Mouse (Mus musculus): ENCODE data around the gene Car3. TPM values are rescaled to one million over a fixed set of nuclear protein-coding genes. Genes with fewer than 3 reads are reported as not detected.
"Not testable (repeated sequence)": the region's sequence is repeated elsewhere in the genome, so short reads cannot be mapped to it uniquely, and the experiment has no call there.

Car3 gene
- 1.1 and 1.7 TPM in 2 replicates for polyA plus RNA-seq (2012; rRNA removed)

- DNase-seq (ENCODE audit: low read depth), result peak; percentile 91
- TF ChIP-seq CTCF (IDR thresholded peaks at IDR 0.05; ENCODE audit: borderline replicate concordance, extremely low read depth, insufficient read depth, insufficient read length), result no peak
- no peak for TF ChIP-seq POLR2A (IDR thresholded peaks at IDR 0.05; ENCODE audit: borderline replicate concordance, extremely low read depth, insufficient read depth, insufficient read length, poor library complexity, severe bottlenecking)
Measured at GRCm38 (mm10) chr3:14863022-14863711, at the start of gene Car3. Gene Car3, plus strand, starts transcription at chr3:14863512.

GRCm38 (mm10) chr3:14815396-14815795, 47.9 kb upstream of the Car3 start:
- not testable (repeated sequence) for DNase-seq (ENCODE audit: low read depth)

- TF ChIP-seq CTCF (IDR thresholded peaks at IDR 0.05; ENCODE audit: borderline replicate concordance, extremely low read depth, insufficient read depth, insufficient read length) (no peak), POLR2A (IDR thresholded peaks at IDR 0.05; ENCODE audit: borderline replicate concordance, extremely low read depth, insufficient read depth, insufficient read length, poor library complexity, severe bottlenecking) (no peak)
- DNase-seq (ENCODE audit: low read depth), result no peak
Measured at GRCm38 (mm10) chr3:14819844-14820504, 43.3 kb upstream of the Car3 start.

GRCm38 (mm10) chr3:14828896-14829295, 34.4 kb upstream of the Car3 start:
- DNase-seq (ENCODE audit: low read depth), result no peak
- no peak for TF ChIP-seq POLR2A (IDR thresholded peaks at IDR 0.05; ENCODE audit: borderline replicate concordance, extremely low read depth, insufficient read depth, insufficient read length, poor library complexity, severe bottlenecking)
- TF ChIP-seq CTCF (IDR thresholded peaks at IDR 0.05; ENCODE audit: borderline replicate concordance, extremely low read depth, insufficient read depth, insufficient read length), result no peak

- no peak for DNase-seq (ENCODE audit: low read depth)
Measured at GRCm38 (mm10) chr3:14831219-14831835, 32.0 kb upstream of the Car3 start.

GRCm38 (mm10) chr3:14832766-14833165, 30.5 kb upstream of the Car3 start:
- TF ChIP-seq POLR2A (IDR thresholded peaks at IDR 0.05; ENCODE audit: borderline replicate concordance, extremely low read depth, insufficient read depth, insufficient read length, poor library complexity, severe bottlenecking), result no peak
- TF ChIP-seq CTCF (IDR thresholded peaks at IDR 0.05; ENCODE audit: borderline replicate concordance, extremely low read depth, insufficient read depth, insufficient read length), result no peak
- DNase-seq (ENCODE audit: low read depth), result no peak

More at GRCm38 (mm10) chr3:14831219-14831835, 32.0 kb upstream of the Car3 start:
- TF ChIP-seq CTCF (IDR thresholded peaks at IDR 0.05; ENCODE audit: borderline replicate concordance, extremely low read depth, insufficient read depth, insufficient read length), result no peak
- TF ChIP-seq POLR2A (IDR thresholded peaks at IDR 0.05; ENCODE audit: borderline replicate concordance, extremely low read depth, insufficient read depth, insufficient read length, poor library complexity, severe bottlenecking), result no peak

GRCm38 (mm10) chr3:14838936-14839335, 24.4 kb upstream of the Car3 start:
- no peak for TF ChIP-seq CTCF (IDR thresholded peaks at IDR 0.05; ENCODE audit: borderline replicate concordance, extremely low read depth, insufficient read depth, insufficient read length)
- no peak for TF ChIP-seq POLR2A (IDR thresholded peaks at IDR 0.05; ENCODE audit: borderline replicate concordance, extremely low read depth, insufficient read depth, insufficient read length, poor library complexity, severe bottlenecking)
- DNase-seq (ENCODE audit: low read depth), result no peak

- TF ChIP-seq CTCF (IDR thresholded peaks at IDR 0.05; ENCODE audit: borderline replicate concordance, extremely low read depth, insufficient read depth, insufficient read length) (no peak), POLR2A (IDR thresholded peaks at IDR 0.05; ENCODE audit: borderline replicate concordance, extremely low read depth, insufficient read depth, insufficient read length, poor library complexity, severe bottlenecking) (no peak)
- no peak for DNase-seq (ENCODE audit: low read depth)
Measured at GRCm38 (mm10) chr3:14839466-14840118, 23.7 kb upstream of the Car3 start.

GRCm38 (mm10) chr3:14848587-14849254, 14.6 kb upstream of the Car3 start:
- DNase-seq (ENCODE audit: low read depth), result no peak
- TF ChIP-seq CTCF (IDR thresholded peaks at IDR 0.05; ENCODE audit: borderline replicate concordance, extremely low read depth, insufficient read depth, insufficient read length), result no peak
- TF ChIP-seq POLR2A (IDR thresholded peaks at IDR 0.05; ENCODE audit: borderline replicate concordance, extremely low read depth, insufficient read depth, insufficient read length, poor library complexity, severe bottlenecking), result no peak

- no peak for TF ChIP-seq CTCF (IDR thresholded peaks at IDR 0.05; ENCODE audit: borderline replicate concordance, extremely low read depth, insufficient read depth, insufficient read length)
- no peak for TF ChIP-seq POLR2A (IDR thresholded peaks at IDR 0.05; ENCODE audit: borderline replicate concordance, extremely low read depth, insufficient read depth, insufficient read length, poor library complexity, severe bottlenecking)
- no peak for DNase-seq (ENCODE audit: low read depth)
Measured at GRCm38 (mm10) chr3:14853966-14854365, 9.3 kb upstream of the Car3 start.

GRCm38 (mm10) chr3:14854446-14854845, 8.9 kb upstream of the Car3 start:
- no peak for TF ChIP-seq POLR2A (IDR thresholded peaks at IDR 0.05; ENCODE audit: borderline replicate concordance, extremely low read depth, insufficient read depth, insufficient read length, poor library complexity, severe bottlenecking)
- no peak for TF ChIP-seq CTCF (IDR thresholded peaks at IDR 0.05; ENCODE audit: borderline replicate concordance, extremely low read depth, insufficient read depth, insufficient read length)
- peak; percentile 52 for DNase-seq (ENCODE audit: low read depth)
